Mouse (Mus musculus) kidney, postnatal 10 days (tissue): ENCODE data around the gene Olfr917.

Experiments
- DNase-seq: peaks from one replicate; pipeline ENCODE4 v3.0.0; 2021; ENCODE audit warnings: mixed read lengths

Gene Olfr917

DNA sequence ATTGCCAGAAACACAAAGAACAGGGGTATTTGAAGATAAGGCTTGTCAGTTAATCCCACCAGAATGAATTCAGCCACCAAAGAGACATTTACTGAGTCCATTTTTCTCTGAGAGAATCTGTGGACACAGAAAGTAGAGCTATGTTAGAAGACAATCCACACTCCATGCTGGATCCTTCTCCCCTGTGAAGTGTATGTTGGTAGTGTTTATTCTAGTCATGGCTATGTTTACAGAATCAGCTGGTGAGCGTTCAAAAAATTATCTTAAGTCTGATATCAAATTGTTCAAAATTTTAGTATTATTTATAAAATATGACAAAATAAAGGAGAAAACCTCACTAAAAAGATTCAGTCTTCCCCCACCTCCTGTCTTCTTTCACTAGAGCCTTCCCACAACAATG, at the start of gene Olfr917:
Gene Olfr917, minus strand, starts transcription at position 101 of the 400 bp plus-strand sequence.
- no peak for DNase-seq

DNA sequence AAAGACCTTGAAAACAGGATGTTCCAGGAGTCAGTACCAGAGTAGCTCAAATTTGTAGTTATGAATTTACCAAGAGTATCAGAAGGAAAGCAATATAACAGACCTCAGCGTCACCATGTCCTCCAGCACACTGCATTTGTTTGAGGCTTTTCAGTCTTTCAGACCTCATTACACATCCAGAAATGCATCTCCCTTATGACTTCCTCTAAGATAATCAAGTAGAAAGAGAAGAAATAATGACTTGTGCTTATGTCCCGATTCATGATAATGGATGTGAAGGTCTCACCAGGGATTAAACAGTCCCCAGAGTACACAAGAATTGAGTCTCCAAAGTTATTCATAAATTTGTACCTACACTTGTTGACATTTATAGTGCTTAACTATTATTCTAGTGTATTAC, 8.9 kb upstream of the Olfr917 start, which contains the start of gene Olfr918:
Gene Olfr918, minus strand, starts transcription at position 101 of the 400 bp plus-strand sequence.
- no peak for DNase-seq

DNA sequence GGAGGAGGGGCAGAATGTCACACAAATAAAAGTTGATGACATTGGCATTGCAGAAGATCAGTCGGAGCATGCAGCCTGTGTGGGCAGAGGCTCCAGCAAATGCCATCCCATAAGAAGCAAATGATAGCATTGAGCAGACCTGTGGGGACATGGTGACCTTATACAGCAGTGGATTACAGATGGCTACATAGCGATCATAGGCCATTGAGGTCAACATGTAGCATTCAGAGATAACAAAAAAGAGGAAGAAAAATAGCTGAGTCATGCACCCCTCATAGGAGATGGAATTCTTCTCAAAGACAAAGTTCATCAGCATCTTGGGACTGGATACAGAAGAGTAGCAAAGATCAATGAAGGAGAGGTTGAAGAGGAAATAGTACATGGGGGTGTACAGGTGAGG, 7.2 kb upstream of the Olfr917 start:
- no peak for DNase-seq

DNA sequence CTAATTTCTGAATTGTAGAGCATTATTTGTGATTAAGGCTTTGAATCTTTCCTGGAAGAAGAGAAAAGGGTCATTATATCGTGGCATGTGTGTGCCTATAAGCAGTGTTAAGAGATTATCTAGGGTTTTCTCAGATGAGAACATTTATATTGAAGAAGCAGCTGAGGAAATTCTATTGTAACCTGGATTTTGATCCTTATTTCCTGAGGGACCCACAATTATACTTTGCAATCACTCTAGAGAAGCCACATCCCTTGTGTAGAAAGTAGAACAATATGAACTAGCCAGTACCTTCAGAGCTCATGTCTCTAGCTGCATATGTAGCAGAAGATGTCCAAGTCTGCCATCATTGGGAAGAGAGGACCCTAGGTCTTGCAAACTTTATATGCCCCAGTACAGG, 5.9 kb downstream of the Olfr917 start, which contains the start of gene Olfr916:
Gene Olfr916, minus strand, starts transcription at position 101 of the 400 bp plus-strand sequence.
- DNase-seq: no peak

DNA sequence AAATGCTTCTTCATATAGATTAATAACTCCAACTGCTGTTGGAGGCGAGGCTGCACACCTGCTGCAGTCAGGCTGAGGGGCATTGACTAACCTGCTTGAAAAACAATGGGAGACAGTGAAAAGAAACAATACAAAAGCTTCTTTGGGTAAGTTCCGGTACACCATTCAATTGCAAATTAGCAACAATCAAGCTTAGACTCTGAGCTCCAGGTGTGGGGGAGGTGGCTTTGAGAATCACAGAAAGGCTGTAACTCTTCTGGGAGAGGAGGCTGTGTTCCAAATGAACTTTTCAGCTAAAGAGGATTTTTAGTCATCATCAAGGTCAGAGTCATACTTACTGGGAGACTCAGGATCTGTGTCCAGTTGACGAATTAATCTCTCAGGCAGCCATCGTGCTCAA, 33.2 kb downstream of the Olfr917 start:
- DNase-seq: no peak
